Mouse (Mus musculus) kidney, postnatal 10 days (tissue): ENCODE measurements at regions not wholly inside any gene's neighbourhood (a gene's known extent, or its start where the extent isn't known, plus 50 kb on each side); places are given as distances from the start of the nearest gene placed in this dataset.

Experiments used
- DNase-seq: peaks from one replicate; pipeline ENCODE4 v3.0.0; 2021; ENCODE audit warnings: mixed read lengths

GRCm38 (mm10) chr7:67462591-67462990 lies 89.9 kb upstream of the Mef2a start:
- DNase-seq: peak; percentile 50

- DNase-seq: peak; percentile 83
Observed at GRCm38 (mm10) chr7:67461333-67462255, 88.9 kb upstream of the Mef2a start.

- peak; percentile 43 for DNase-seq
Observed at GRCm38 (mm10) chr7:67459810-67460209, 87.2 kb upstream of the Mef2a start.

GRCm38 (mm10) chr7:67459209-67459608 lies 86.6 kb upstream of the Mef2a start:
- DNase-seq: no peak

GRCm38 (mm10) chr7:67458640-67459039 lies 86.0 kb upstream of the Mef2a start:
- DNase-seq: no peak

GRCm38 (mm10) chr7:67457898-67458297 lies 85.2 kb upstream of the Mef2a start:
- no peak for DNase-seq

GRCm38 (mm10) chr7:67456015-67456414 lies 83.4 kb upstream of the Mef2a start:
- DNase-seq: no peak

GRCm38 (mm10) chr7:67454458-67454857 lies 81.8 kb upstream of the Mef2a start:
- DNase-seq: peak; percentile 3

- peak; percentile 60 for DNase-seq
Observed at GRCm38 (mm10) chr7:67451157-67451793, 78.6 kb upstream of the Mef2a start.

- DNase-seq: no peak
Observed at GRCm38 (mm10) chr7:67446606-67447005, 73.9 kb upstream of the Mef2a start.

- no peak for DNase-seq
Observed at GRCm38 (mm10) chr7:67445203-67446041, 72.8 kb upstream of the Mef2a start.

GRCm38 (mm10) chr7:67444523-67444942 lies 71.9 kb upstream of the Mef2a start:
- no peak for DNase-seq

- no peak for DNase-seq
Observed at GRCm38 (mm10) chr7:67443666-67444065, 71.0 kb upstream of the Mef2a start.

- no peak for DNase-seq
Observed at GRCm38 (mm10) chr7:67443001-67443555, 70.4 kb upstream of the Mef2a start.

- no peak for DNase-seq
Observed at GRCm38 (mm10) chr7:67442284-67442683, 69.6 kb upstream of the Mef2a start.

GRCm38 (mm10) chr7:67440806-67441205 lies 68.1 kb upstream of the Mef2a start:
- no peak for DNase-seq

- no peak for DNase-seq
Observed at GRCm38 (mm10) chr7:67437216-67438006, 64.8 kb upstream of the Mef2a start.

- peak; percentile 65 for DNase-seq
Observed at GRCm38 (mm10) chr7:67435643-67436339, 63.1 kb upstream of the Mef2a start.

GRCm38 (mm10) chr7:67430987-67431386 lies 58.3 kb upstream of the Mef2a start:
- DNase-seq: no peak

- no peak for DNase-seq
Observed at GRCm38 (mm10) chr7:67430041-67430440, 57.4 kb upstream of the Mef2a start.
